Mouse (Mus musculus): ENCODE data around the gene Tmem217.
"Not testable (repeated sequence)": the region's sequence is repeated elsewhere in the genome, so short reads cannot be mapped to it uniquely, and the experiment has no call there.

Gene Tmem217

GRCm38 (mm10) chr17:29549543-29550428 is 2.4 kb downstream of the Tmem217 start, which contains the start of the genes Gm17657 and Tbc1d22b:
TSS of gene Gm17657 (minus strand) at chr17:29549638.
TSS of gene Tbc1d22b (plus strand) at chr17:29549785.
- peak; percentile 90 for DNase-seq (ENCODE audit: low read depth, low spot score)

GRCm38 (mm10) chr17:29548994-29549393 is 3.2 kb downstream of the Tmem217 start:
- DNase-seq (ENCODE audit: low read depth, low spot score) = no peak

- DNase-seq (ENCODE audit: low read depth, low spot score) = no peak
Observed at GRCm38 (mm10) chr17:29548494-29548893, 3.7 kb downstream of the Tmem217 start.

GRCm38 (mm10) chr17:29545241-29545640 is 6.9 kb downstream of the Tmem217 start:
- no peak for DNase-seq (ENCODE audit: low read depth, low spot score)

- no peak for DNase-seq (ENCODE audit: low read depth, low spot score)
Observed at GRCm38 (mm10) chr17:29544064-29544463, 8.1 kb downstream of the Tmem217 start.

- DNase-seq (ENCODE audit: low read depth, low spot score) = no peak
Observed at GRCm38 (mm10) chr17:29542831-29543690, 9.1 kb downstream of the Tmem217 start.

GRCm38 (mm10) chr17:29541419-29541818 is 10.8 kb downstream of the Tmem217 start:
- peak; percentile 91 for DNase-seq (ENCODE audit: low read depth, low spot score)

GRCm38 (mm10) chr17:29540426-29540825 is 11.8 kb downstream of the Tmem217 start:
- no peak for DNase-seq (ENCODE audit: low read depth, low spot score)

GRCm38 (mm10) chr17:29533866-29534265 is 18.3 kb downstream of the Tmem217 start:
- DNase-seq (ENCODE audit: low read depth, low spot score) = no peak

- no peak for DNase-seq (ENCODE audit: low read depth, low spot score)
Observed at GRCm38 (mm10) chr17:29531757-29532384, 20.3 kb downstream of the Tmem217 start.

GRCm38 (mm10) chr17:29531278-29531677 is 20.9 kb downstream of the Tmem217 start:
- DNase-seq (ENCODE audit: low read depth, low spot score) = no peak

- no peak for DNase-seq (ENCODE audit: low read depth, low spot score)
Observed at GRCm38 (mm10) chr17:29530508-29530907, 21.7 kb downstream of the Tmem217 start.

- DNase-seq (ENCODE audit: low read depth, low spot score) = no peak
Observed at GRCm38 (mm10) chr17:29528568-29529187, 23.5 kb downstream of the Tmem217 start.

GRCm38 (mm10) chr17:29525613-29526012 is 26.6 kb downstream of the Tmem217 start:
- no peak for DNase-seq (ENCODE audit: low read depth, low spot score)

- no peak for DNase-seq (ENCODE audit: low read depth, low spot score)
Observed at GRCm38 (mm10) chr17:29519731-29520130, 32.5 kb downstream of the Tmem217 start.

- not testable (repeated sequence) for DNase-seq (ENCODE audit: low read depth, low spot score)
Observed at GRCm38 (mm10) chr17:29518665-29519064, 33.5 kb downstream of the Tmem217 start.

GRCm38 (mm10) chr17:29514435-29514834 is 37.8 kb downstream of the Tmem217 start:
- DNase-seq (ENCODE audit: low read depth, low spot score) = peak; percentile 72

- DNase-seq (ENCODE audit: low read depth, low spot score) = no peak
Observed at GRCm38 (mm10) chr17:29513044-29513730, 39.0 kb downstream of the Tmem217 start.

GRCm38 (mm10) chr17:29510691-29511090 is 41.5 kb downstream of the Tmem217 start:
- no peak for DNase-seq (ENCODE audit: low read depth, low spot score)

GRCm38 (mm10) chr17:29508927-29509608 is 43.1 kb downstream of the Tmem217 start:
- DNase-seq (ENCODE audit: low read depth, low spot score) = no peak
